Mouse (Mus musculus) CH12.LX (cell line): ENCODE measurements around the gene Pax1. TPM values are rescaled to one million over a fixed set of nuclear protein-coding genes. Genes with fewer than 3 reads are reported as not detected.

Experiments
- DNase-seq: peaks from one replicate; pipeline ENCODE4 v3.0.0-alpha.2; 2013; ENCODE audit errors: extremely low read depth
- H3K27ac ChIP-seq: 2 replicates; pipeline ENCODE4 v1.5.1; 2012; ENCODE audit warnings: low read depth, mild to moderate bottlenecking, control low read depth, moderate library complexity; ENCODE audit not compliant: insufficient read depth
- H3K27me3 ChIP-seq: replicated peaks from 2 replicates; pipeline ENCODE3; 2012; ENCODE audit warnings: inconsistent platforms
- H3K36me3 ChIP-seq, 2 experiments: replicated peaks in 1 of 2; 2 replicates each; pipeline versions ENCODE3 to v1.6.1; 2012; ENCODE audit warnings: inconsistent platforms in 1 of 2, low read length in 1 of 2, mild to moderate bottlenecking in 1 of 2, mixed read lengths in 1 of 2, moderate library complexity in 1 of 2; ENCODE audit not compliant: control insufficient read depth in 1 of 2, insufficient read depth in 1 of 2
- H3K4me1 ChIP-seq, 2 experiments: 2 replicates each; pipeline ENCODE4 v1.6.1; 2012; ENCODE audit warnings: inconsistent platforms in 1 of 2, moderate library complexity in 1 of 2; ENCODE audit not compliant: insufficient read depth in 2 of 2, control insufficient read depth in 1 of 2
- H3K4me2 ChIP-seq: 2 replicates; pipeline ENCODE4 v1.6.1; 2012; ENCODE audit warnings: low read depth, mild to moderate bottlenecking, control low read depth; ENCODE audit not compliant: poor library complexity, insufficient read depth, severe bottlenecking
- H3K4me3 ChIP-seq, 3 experiments: fragments of 150-350 bp in 1 of 3; sonication (generic) in 1 of 3; replicated peaks in 1 of 3; 2 replicates each; pipeline versions ENCODE3 to v1.5.1; 2011 to 2012; ENCODE audit warnings: low read depth in 2 of 3, low read length in 2 of 3, mild to moderate bottlenecking in 2 of 3, moderate library complexity in 2 of 3, control low read depth in 1 of 3, improper control_type of control experiment in 1 of 3, inconsistent platforms in 1 of 3, mixed read lengths in 1 of 3; ENCODE audit not compliant: poor library complexity in 1 of 3
- H3K79me2 ChIP-seq: replicated peaks from 2 replicates; pipeline ENCODE4 v1.6.1; 2012; ENCODE audit warnings: mild to moderate bottlenecking, moderate library complexity; ENCODE audit not compliant: control insufficient read depth, poor library complexity, insufficient read depth, severe bottlenecking; ENCODE audit errors: extremely low read depth
- H3K9ac ChIP-seq: 2 replicates; pipeline ENCODE4 v1.6.1; 2012; ENCODE audit warnings: low read depth, mild to moderate bottlenecking, control low read depth, moderate library complexity; ENCODE audit not compliant: insufficient read depth
- H3K9me3 ChIP-seq: replicated peaks from 2 replicates; pipeline ENCODE3; 2012; ENCODE audit warnings: low read length, inconsistent platforms, mixed read lengths
- BHLHE40 ChIP-seq: IDR thresholded peaks from 2 replicates; pipeline ENCODE4 v1.6.1; 2011; ENCODE audit warnings: mild to moderate bottlenecking, low read depth, low read length, improper control_type of control experiment
- CHD1 ChIP-seq: IDR thresholded peaks from 2 replicates; pipeline ENCODE4 v1.6.1; 2012; ENCODE audit warnings: low read depth, low read length, improper control_type of control experiment, inconsistent platforms
- CHD2 ChIP-seq: IDR thresholded peaks from 2 replicates; pipeline ENCODE4 v1.6.1; 2011; ENCODE audit warnings: low read length, improper control_type of control experiment
- CTCF ChIP-seq, 2 experiments: IDR thresholded peaks in 1 of 2; conservative IDR thresholded peaks in 1 of 2; 2 replicates each; pipeline ENCODE4 v1.5.1; 2011 to 2012; ENCODE audit warnings: low read depth in 2 of 2, low read length in 2 of 2, improper control_type of control experiment in 1 of 2, inconsistent platforms in 1 of 2, mild to moderate bottlenecking in 1 of 2, moderate library complexity in 1 of 2
- EP300 ChIP-seq: IDR thresholded peaks from 2 replicates; pipeline ENCODE4 v1.6.1; 2011; ENCODE audit warnings: low read length, improper control_type of control experiment
- ETS1 ChIP-seq: conservative IDR thresholded peaks from 2 replicates; pipeline ENCODE4 v1.6.1; 2012; ENCODE audit warnings: low read depth, mild to moderate bottlenecking, inconsistent platforms, low read length, improper control_type of control experiment, moderate library complexity
- GABPA ChIP-seq: IDR thresholded peaks from 2 replicates; pipeline ENCODE4 v1.6.1; 2012; ENCODE audit warnings: low read depth, low read length, improper control_type of control experiment, inconsistent platforms; ENCODE audit not compliant: insufficient replicate concordance
- HCFC1 ChIP-seq: IDR thresholded peaks from 2 replicates; pipeline ENCODE4 v1.6.1; 2012; ENCODE audit warnings: low read depth, mild to moderate bottlenecking, inconsistent platforms, low read length, improper control_type of control experiment
- IRF4 ChIP-seq: IDR thresholded peaks from 2 replicates; pipeline ENCODE4 v1.6.1; 2014; ENCODE audit warnings: low read depth, mild to moderate bottlenecking, inconsistent platforms, low read length, improper control_type of control experiment
- JUN ChIP-seq: IDR thresholded peaks from 2 replicates; pipeline ENCODE4 v1.6.1; 2011; ENCODE audit warnings: low read depth, mild to moderate bottlenecking, low read length, improper control_type of control experiment, moderate library complexity; ENCODE audit not compliant: insufficient read depth
- MAFK ChIP-seq: IDR thresholded peaks from 2 replicates; pipeline ENCODE4 v1.6.1; 2011; ENCODE audit warnings: low read length, improper control_type of control experiment; ENCODE audit not compliant: insufficient replicate concordance
- MAX ChIP-seq: IDR thresholded peaks from 2 replicates; pipeline ENCODE4 v1.6.1; 2011; ENCODE audit warnings: low read length, improper control_type of control experiment
- MAZ ChIP-seq: IDR thresholded peaks from 2 replicates; pipeline ENCODE4 v1.6.1; 2012; ENCODE audit warnings: low read depth, mild to moderate bottlenecking, inconsistent platforms, low read length, improper control_type of control experiment, moderate library complexity
- PAX5 ChIP-seq: IDR thresholded peaks from 2 replicates; pipeline ENCODE4 v1.6.1; 2012; ENCODE audit warnings: low read length, inconsistent platforms, mixed read lengths
- RAD21 ChIP-seq: IDR thresholded peaks from 2 replicates; pipeline ENCODE4 v1.6.1; 2011; ENCODE audit warnings: low read depth, mild to moderate bottlenecking, low read length, improper control_type of control experiment, moderate library complexity
- SIN3A ChIP-seq: IDR thresholded peaks from 2 replicates; pipeline ENCODE4 v1.6.1; 2012; ENCODE audit warnings: low read length, improper control_type of control experiment, inconsistent platforms
- SMC3 ChIP-seq: IDR thresholded peaks from 2 replicates; pipeline ENCODE4 v1.6.1; 2011; ENCODE audit warnings: low read depth, low read length, improper control_type of control experiment
- ZC3H11A ChIP-seq: IDR thresholded peaks from 2 replicates; pipeline ENCODE4 v1.6.1; 2012; ENCODE audit warnings: low read depth, mild to moderate bottlenecking, inconsistent platforms, low read length, improper control_type of control experiment
- ZKSCAN1 ChIP-seq: IDR thresholded peaks from 2 replicates; pipeline ENCODE4 v1.6.1; 2012; ENCODE audit warnings: low read depth, inconsistent platforms, low read length, improper control_type of control experiment, borderline replicate concordance
- dilution Hi-C: fragments of 300-500 bp; cut with MboI; formaldehyde crosslinking; loops from 2 replicates; pipeline ENCODE4 v1.14.3; 2020; ENCODE audit warnings: low sequenced_read_pairs; ENCODE audit not compliant: extremely low pct_unique_long_range_greater_than_20kb, extremely low pct_ligation_motif_present
- in situ Hi-C: fragments of 300-500 bp; cut with MboI; formaldehyde crosslinking; loops from 3 replicates; pipeline ENCODE4 v1.14.3; 2019; ENCODE audit warnings: low sequenced_read_pairs, low pct_ligation_motif_present, low pct_unique_long_range_greater_than_20kb, mixed read lengths
- polyA plus RNA-seq: library from polyadenylated mRNA; unstranded; fragments of >175 nt; gene quantifications from 2 replicates; pipeline ENCODE4 v1.2.1, GENCODE M21; 2012; ENCODE audit warnings: low read depth; ENCODE audit not compliant: insufficient read length
- total RNA-seq, 2 experiments: library from RNA; depleted of rRNA; stranded (reverse); fragments of 300-350 nt in 1 of 2; fragments of >200 nt in 1 of 2; gene quantifications; 2 replicates each; pipeline ENCODE4 v1.2.3; 2012 to 2014

The Pax1 gene
- total RNA-seq (2012; rRNA removed) (not detected in 2 replicates), total RNA-seq (2014; rRNA removed) (not detected in 2 replicates), polyA plus RNA-seq (not detected in 2 replicates)

DNA sequence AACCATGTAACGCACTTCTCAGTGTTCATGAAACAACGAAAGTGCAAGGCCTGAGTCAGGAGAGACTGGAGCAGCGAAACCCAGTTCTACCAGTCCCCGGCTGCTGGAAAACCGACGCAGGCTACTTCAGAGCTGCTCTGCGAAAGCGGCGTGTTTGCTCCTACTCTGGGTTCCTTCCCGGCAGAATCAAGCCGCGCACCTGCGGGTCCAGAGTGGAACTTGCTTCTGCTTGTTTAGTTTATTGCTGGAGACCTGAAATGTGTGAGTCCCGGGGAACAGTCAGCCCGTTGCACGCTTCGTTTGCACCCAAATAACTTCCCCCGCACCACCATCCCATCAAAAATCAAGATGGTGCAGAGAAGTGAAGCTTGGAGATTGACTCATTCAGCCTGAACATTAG, at the start of gene Pax1:
Pax1 (plus strand) TSS at position 345 of the 400 bp plus-strand sequence.
- H3K79me2 ChIP-seq, result no peaks in the 10 kb centered on the region
- H3K9me3 ChIP-seq, result peaks cover 9% of the 10 kb centered on the region
- TF ChIP-seq HCFC1 (no peak), PAX5 (no peak)
- no peaks in the 10 kb centered on the region for H3K4me1 ChIP-seq
- in situ Hi-C loops (no loop called here), dilution Hi-C loops (no loop called here)
- DNase-seq, result no peak
- no peak within 1 kb of the TSS for H3K27ac ChIP-seq
- no peak within 1 kb of the TSS for H3K4me2 ChIP-seq
- H3K36me3 ChIP-seq, result no peaks in the 10 kb centered on the region
- no peak within 1 kb of the TSS for H3K4me3 ChIP-seq
- no peak within 1 kb of the TSS for H3K9ac ChIP-seq
- H3K27me3 ChIP-seq, result peaks cover 29% of the 10 kb centered on the region

- no peaks in the 10 kb centered on the region; a peak in 1 of 4 replicates for H3K4me1 ChIP-seq
- no peak overlapping the region for H3K9ac ChIP-seq
- H3K4me3 ChIP-seq, result no peak overlapping the region
- H3K79me2 ChIP-seq, result no peaks in the 10 kb centered on the region
- TF ChIP-seq ZC3H11A (no peak), RAD21 (peak; percentile 76), CTCF (conservative IDR thresholded peaks at IDR 0.05 in 1 of 2, IDR thresholded peaks at IDR 0.05 in 1 of 2; ENCODE audit: low read depth in 2 of 2, low read length in 2 of 2) (peak; percentile 55 to 81), SMC3 (peak; percentile 64)
- no peak overlapping the region for H3K4me2 ChIP-seq
- in situ Hi-C loops, result no loop called here
- H3K9me3 ChIP-seq, result no peaks in the 10 kb centered on the region
- no peaks in the 10 kb centered on the region for H3K36me3 ChIP-seq
- no peak overlapping the region for H3K27ac ChIP-seq
- DNase-seq, result peak; percentile 56
- dilution Hi-C loops, result no loop called here
- H3K27me3 ChIP-seq, result peaks cover 40% of the 10 kb centered on the region
Observed at GRCm38 (mm10) chr2:147321036-147321435, 40.7 kb upstream of the Pax1 start.

DNA sequence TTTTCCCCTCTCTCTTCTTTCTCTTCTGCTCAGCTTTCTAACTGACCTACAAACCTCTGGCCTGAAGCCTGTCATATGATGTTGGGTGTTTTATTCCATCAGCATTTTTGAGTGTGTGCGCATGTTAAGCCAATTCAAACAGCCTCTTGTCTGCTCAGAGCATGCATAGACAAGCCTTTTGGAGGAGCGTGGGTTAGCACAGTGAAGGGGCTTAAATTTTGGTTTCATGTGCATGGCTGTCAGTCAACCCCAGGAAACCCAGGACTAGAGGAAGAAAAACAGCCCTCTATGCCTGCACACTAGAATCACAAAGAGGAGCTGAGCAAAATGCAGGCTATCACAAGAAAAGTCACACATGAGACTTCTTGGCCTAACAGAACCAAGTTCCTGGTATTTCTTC, 36.5 kb upstream of the Pax1 start:
- TF ChIP-seq EP300 (no peak), CHD2 (no peak), ZC3H11A (no peak), MAZ (no peak), BHLHE40 (no peak), ETS1 (no peak), JUN (no peak), ZKSCAN1 (no peak), RAD21 (no peak), MAX (no peak), MAFK (no peak), IRF4 (no peak), SIN3A (no peak), CHD1 (no peak), GABPA (no peak)
- no peak overlapping the region for H3K9ac ChIP-seq
- H3K27me3 ChIP-seq, result peaks cover 15% of the 10 kb centered on the region
- H3K9me3 ChIP-seq, result no peaks in the 10 kb centered on the region
- H3K79me2 ChIP-seq, result no peaks in the 10 kb centered on the region
- no peak overlapping the region for H3K4me2 ChIP-seq
- no peaks in the 10 kb centered on the region; a peak in 1 of 4 replicates for H3K4me1 ChIP-seq
- no peaks in the 10 kb centered on the region for H3K36me3 ChIP-seq
- no peak overlapping the region for H3K4me3 ChIP-seq
- no peak overlapping the region for H3K27ac ChIP-seq
- dilution Hi-C loops (no loop called here), in situ Hi-C loops (no loop called here)
- DNase-seq, result no peak
